Mouse (Mus musculus) testis, adult 2 months (tissue): Measurements from ENCODE around the gene 2410002F23Rik.

Source experiments
- CTCF ChIP-seq: fragments of 200-500 bp; IDR thresholded peaks from 2 replicates; pipeline ENCODE4 v1.5.1; 2012; ENCODE audit warnings: low read depth, mild to moderate bottlenecking, inconsistent platforms, low read length, moderate library complexity; ENCODE audit not compliant: control insufficient read depth, insufficient read depth, insufficient replicate concordance
- POLR2A ChIP-seq: fragments of 200-500 bp; IDR thresholded peaks from 2 replicates; pipeline ENCODE4 v1.6.1; 2012; ENCODE audit warnings: low read depth, mild to moderate bottlenecking, inconsistent platforms, low read length, moderate library complexity; ENCODE audit not compliant: control insufficient read depth

DNA sequence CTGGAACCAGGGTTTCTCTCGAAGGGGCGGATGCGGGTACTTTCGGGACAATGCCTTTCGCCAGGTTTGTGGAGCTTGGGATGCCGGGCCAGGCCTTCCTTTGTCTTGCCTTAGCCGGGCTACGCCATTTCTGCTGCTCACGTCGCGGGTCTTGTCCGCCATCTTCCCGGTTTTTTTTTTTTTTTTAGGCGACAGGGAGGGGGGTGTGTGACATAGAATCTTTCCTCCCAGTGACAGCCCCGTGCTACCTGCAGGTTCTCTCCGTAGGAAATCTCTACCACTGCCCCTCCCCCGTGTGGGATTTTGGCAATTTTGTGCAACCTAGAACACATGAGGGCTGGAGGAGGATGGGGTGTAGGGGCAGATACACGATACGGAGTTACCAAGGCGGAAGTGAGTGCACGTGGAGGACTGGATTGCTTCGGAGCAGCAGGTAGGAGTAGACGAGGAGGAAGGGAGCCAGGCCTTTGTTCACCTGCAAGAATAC, 505 bp downstream of the 2410002F23Rik start:
- TF ChIP-seq CTCF (no peak), POLR2A (no peak; the same call in 1 of the 2 replicates)
